Mouse (Mus musculus) stomach, postnatal 0 days (tissue): ENCODE data around the gene Atp13a2.

Experiments used
- CTCF ChIP-seq: IDR thresholded peaks from 2 replicates; pipeline ENCODE4 v1.5.1; 2016; ENCODE audit warnings: antibody characterized with exemption, low read depth, mild to moderate bottlenecking, moderate library complexity
- EP300 ChIP-seq: optimal IDR thresholded peaks from 2 replicates; pipeline ENCODE3; 2016; ENCODE audit warnings: antibody characterized with exemption

- TF ChIP-seq CTCF (no peak), EP300 (no peak)
Observed at GRCm38 (mm10) chr4:140993846-140994245, 7.2 kb downstream of the Atp13a2 start.
